Mouse (Mus musculus): ENCODE measurements at regions not wholly inside any gene's neighbourhood (a gene's known extent, or its start where the extent isn't known, plus 50 kb on each side); places are given as distances from the start of the nearest gene placed in this dataset.

DNA sequence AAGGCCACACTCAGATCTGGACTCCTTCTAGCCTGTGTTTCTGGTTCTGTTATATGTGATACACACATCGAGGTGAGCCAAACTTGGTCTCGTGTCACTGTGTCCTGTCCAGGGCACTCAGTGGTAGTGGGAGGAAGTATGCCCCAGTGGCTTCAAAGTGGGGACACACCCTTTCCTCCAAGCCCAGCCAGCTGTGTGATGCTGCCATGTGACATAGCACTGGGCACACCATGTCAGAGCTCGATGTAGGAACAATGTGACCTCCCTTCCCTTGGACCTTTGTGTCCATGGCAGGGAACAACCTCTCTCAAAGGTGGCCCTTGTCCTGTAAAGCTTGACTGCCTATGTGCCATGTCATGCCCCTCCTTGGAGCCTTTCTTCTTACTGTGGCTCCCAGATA, 54.5 kb downstream of the Calml3 start:
- TF ChIP-seq POLR2A (IDR thresholded peaks at IDR 0.05; ENCODE audit: insufficient read depth, low read depth, low read length) (no peak), CTCF (IDR thresholded peaks at IDR 0.05) (no peak)

Measured in heart, adult 2 months (tissue).